Mouse (Mus musculus) cerebellum, adult 2 months (tissue): ENCODE data around the gene Tmem87a.

ENCODE experiments used
- CTCF ChIP-seq: fragments of 200-500 bp; IDR thresholded peaks from 2 replicates; pipeline ENCODE4 v1.5.1; 2011; ENCODE audit warnings: low read depth, mild to moderate bottlenecking, control low read depth, low read length, moderate library complexity, borderline replicate concordance; ENCODE audit not compliant: insufficient read depth
- POLR2A ChIP-seq: fragments of 200-500 bp; IDR thresholded peaks from 2 replicates; pipeline ENCODE4 v1.6.1; 2011; ENCODE audit warnings: low read length, control low read depth, borderline replicate concordance; ENCODE audit not compliant: insufficient read depth

- TF ChIP-seq POLR2A (no peak), CTCF (no peak)
Observed at GRCm38 (mm10) chr2:120313976-120314375, 89.9 kb downstream of the Tmem87a start, which contains the start of gene Pla2g4f.
